Mouse (Mus musculus) midbrain, embryonic 14.5 days (tissue): ENCODE measurements at regions not wholly inside any gene's neighbourhood (a gene's known extent, or its start where the extent isn't known, plus 50 kb on each side); places are given as distances from the start of the nearest gene placed in this dataset.

Source experiments
- ATAC-seq: fragments of 200-750 bp; cut with Nextera tagmentation; 2 replicates; pipeline ENCODE4 v1.8.0; 2017; ENCODE audit warnings: moderate number of reproducible peaks, moderate library complexity; ENCODE audit not compliant: low FRiP score, low TSS enrichment
- DNase-seq: peaks from one replicate; pipeline ENCODE4 v3.0.0-alpha.2; 2015
- H3K27ac ChIP-seq: fragments of 300-500 bp; sonication (generic); replicated peaks from 2 replicates; pipeline ENCODE4 v1.5.1; 2014; ENCODE audit warnings: mild to moderate bottlenecking, low read depth, low read length, moderate library complexity
- H3K27me3 ChIP-seq: fragments of 300-500 bp; sonication (generic); 2 replicates; pipeline ENCODE4 v1.6.1; 2014; ENCODE audit warnings: low read length, control low read depth, mixed read lengths; ENCODE audit not compliant: control insufficient read depth, insufficient read depth
- H3K36me3 ChIP-seq: fragments of 300-500 bp; sonication (generic); 2 replicates; pipeline ENCODE4 v1.6.1; 2014; ENCODE audit warnings: low read length, control low read depth; ENCODE audit not compliant: control insufficient read depth, insufficient read depth
- H3K4me1 ChIP-seq: fragments of 300-500 bp; sonication (generic); 2 replicates; pipeline ENCODE4 v1.6.1; 2014; ENCODE audit warnings: mild to moderate bottlenecking, antibody characterized with exemption, low read length, control low read depth; ENCODE audit not compliant: control insufficient read depth, insufficient read depth
- H3K4me2 ChIP-seq: fragments of 300-500 bp; sonication (generic); 2 replicates; pipeline ENCODE4 v1.6.1; 2014; ENCODE audit warnings: mild to moderate bottlenecking, low read length, moderate library complexity
- H3K4me3 ChIP-seq: fragments of 300-500 bp; sonication (generic); replicated peaks from 2 replicates; pipeline ENCODE4 v1.5.1; 2014; ENCODE audit warnings: low read depth, low read length
- H3K9ac ChIP-seq: fragments of 300-500 bp; sonication (generic); replicated peaks from 2 replicates; pipeline ENCODE4 v1.6.1; 2014; ENCODE audit warnings: mild to moderate bottlenecking, low read length, moderate library complexity
- H3K9me3 ChIP-seq: fragments of 300-500 bp; sonication (generic); 2 replicates; pipeline ENCODE4 v1.6.1; 2016; ENCODE audit warnings: low read length, control low read depth, mixed read lengths; ENCODE audit not compliant: control insufficient read depth
- WGBS: fragments of 180-500 bp; shearing (Covaris S2); extraction: QIAGEN DNeasy Blood & Tissue Kit; methylation state at CpG from one replicate; pipeline ENCODE4 v1.1.7; 2014; 5-methylcytosine and 5-hydroxymethylcytosine counted together

- no peak for DNase-seq
- H3K36me3 ChIP-seq: no peaks in the 10 kb centered on the region
- H3K4me3 ChIP-seq: no peak overlapping the region
- no peaks in the 10 kb centered on the region; the same call in 1 of the 2 replicates for H3K27me3 ChIP-seq
- H3K27ac ChIP-seq: no peak overlapping the region
- ATAC-seq: no peak
- H3K4me2 ChIP-seq: no peak overlapping the region
- WGBS: 45% methylated on average over 6 of the region's 6 CpGs
- no peaks in the 10 kb centered on the region for H3K4me1 ChIP-seq
- no peaks in the 10 kb centered on the region for H3K9me3 ChIP-seq
- no peak overlapping the region for H3K9ac ChIP-seq
Measured at GRCm38 (mm10) chrX:11944574-11944973, 215.6 kb downstream of the Bcor start.

GRCm38 (mm10) chrX:11945280-11945679 is 214.9 kb downstream of the Bcor start:
- ATAC-seq (no peak), DNase-seq (peak; percentile 51)
- H3K4me3 ChIP-seq: no peak overlapping the region
- no peak overlapping the region for H3K4me2 ChIP-seq
- 11% methylated on average over 1 of the region's 1 CpGs for WGBS
- no peak overlapping the region for H3K9ac ChIP-seq
- no peaks in the 10 kb centered on the region for H3K9me3 ChIP-seq
- H3K4me1 ChIP-seq: no peaks in the 10 kb centered on the region
- H3K27me3 ChIP-seq: no peaks in the 10 kb centered on the region; the same call in 1 of the 2 replicates
- no peaks in the 10 kb centered on the region for H3K36me3 ChIP-seq
- no peak overlapping the region for H3K27ac ChIP-seq

- ATAC-seq (no peak), DNase-seq (no peak)
- H3K27me3 ChIP-seq: no peaks in the 10 kb centered on the region
- 54% methylated on average over 2 of the region's 2 CpGs for WGBS
- H3K9me3 ChIP-seq: no peaks in the 10 kb centered on the region
- H3K4me2 ChIP-seq: no peak overlapping the region
- H3K36me3 ChIP-seq: no peaks in the 10 kb centered on the region
- no peak overlapping the region for H3K4me3 ChIP-seq
- H3K4me1 ChIP-seq: no peaks in the 10 kb centered on the region
- H3K27ac ChIP-seq: no peak overlapping the region
- no peak overlapping the region for H3K9ac ChIP-seq
Measured at GRCm38 (mm10) chrX:11952193-11952592, 208.0 kb downstream of the Bcor start.

GRCm38 (mm10) chrX:11956194-11956593 is 204.0 kb downstream of the Bcor start:
- Histone ChIP-seq H3K9ac (no peak overlapping the region), H3K4me3 (no peak overlapping the region), H3K9me3 (no peaks in the 10 kb centered on the region), H3K27me3 (no peaks in the 10 kb centered on the region), H3K4me2 (no peak overlapping the region), H3K4me1 (no peaks in the 10 kb centered on the region), H3K36me3 (no peaks in the 10 kb centered on the region), H3K27ac (no peak overlapping the region)
- DNase-seq (no peak), ATAC-seq (no peak)
- 89% methylated on average over 3 of the region's 3 CpGs for WGBS

- Histone ChIP-seq H3K4me1 (no peaks in the 10 kb centered on the region), H3K36me3 (no peaks in the 10 kb centered on the region), H3K9me3 (no peaks in the 10 kb centered on the region), H3K4me2 (no peak overlapping the region), H3K9ac (no peak overlapping the region), H3K27me3 (no peaks in the 10 kb centered on the region), H3K27ac (no peak overlapping the region), H3K4me3 (no peak overlapping the region)
- DNase-seq: no peak
- 40% methylated on average over 6 of the region's 6 CpGs for WGBS
- no peak for ATAC-seq
Measured at GRCm38 (mm10) chrX:11957011-11957410, 203.1 kb downstream of the Bcor start.

GRCm38 (mm10) chrX:11959871-11960552 is 200.1 kb downstream of the Bcor start:
- no peaks in the 10 kb centered on the region for H3K4me1 ChIP-seq
- 70% methylated on average over 8 of the region's 8 CpGs for WGBS
- H3K4me3 ChIP-seq: no peak overlapping the region
- H3K9ac ChIP-seq: no peak overlapping the region
- no peaks in the 10 kb centered on the region for H3K9me3 ChIP-seq
- no peaks in the 10 kb centered on the region for H3K36me3 ChIP-seq
- H3K4me2 ChIP-seq: no peak overlapping the region
- DNase-seq (no peak), ATAC-seq (no peak)
- H3K27ac ChIP-seq: no peak overlapping the region
- H3K27me3 ChIP-seq: no peaks in the 10 kb centered on the region

GRCm38 (mm10) chrX:11961350-11961749 is 198.8 kb downstream of the Bcor start:
- Histone ChIP-seq H3K27me3 (no peaks in the 10 kb centered on the region), H3K4me3 (no peak overlapping the region), H3K36me3 (no peaks in the 10 kb centered on the region), H3K9me3 (no peaks in the 10 kb centered on the region), H3K4me1 (no peaks in the 10 kb centered on the region), H3K4me2 (no peak overlapping the region), H3K27ac (no peak overlapping the region), H3K9ac (no peak overlapping the region)
- DNase-seq: no peak
- no peak for ATAC-seq
- 33% methylated on average over 2 of the region's 2 CpGs for WGBS

- H3K27ac ChIP-seq: no peak overlapping the region
- ATAC-seq (no peak), DNase-seq (no peak)
- no peaks in the 10 kb centered on the region for H3K36me3 ChIP-seq
- no peak overlapping the region for H3K4me3 ChIP-seq
- H3K9me3 ChIP-seq: no peaks in the 10 kb centered on the region
- no peak overlapping the region for H3K9ac ChIP-seq
- H3K27me3 ChIP-seq: no peaks in the 10 kb centered on the region
- 34% methylated on average over 3 of the region's 3 CpGs for WGBS
- H3K4me2 ChIP-seq: no peak overlapping the region
- H3K4me1 ChIP-seq: no peaks in the 10 kb centered on the region
Measured at GRCm38 (mm10) chrX:11964428-11964827, 195.7 kb downstream of the Bcor start.

- Histone ChIP-seq H3K4me1 (no peaks in the 10 kb centered on the region), H3K9ac (no peak overlapping the region), H3K27me3 (no peaks in the 10 kb centered on the region), H3K4me3 (no peak overlapping the region), H3K4me2 (no peak overlapping the region), H3K27ac (no peak overlapping the region), H3K36me3 (no peaks in the 10 kb centered on the region), H3K9me3 (no peaks in the 10 kb centered on the region)
- DNase-seq (no peak), ATAC-seq (no peak)
- 82% methylated on average over 4 of the region's 4 CpGs for WGBS
Measured at GRCm38 (mm10) chrX:11978679-11979078, 181.5 kb downstream of the Bcor start.
